Mouse (Mus musculus): ENCODE results near the gene Casr. TPM values are rescaled to one million over a fixed set of nuclear protein-coding genes. Genes with fewer than 3 reads are reported as not detected.
A peak's percentile ranks its signal among the peaks of the same experiment; 100 is the strongest.

The Casr gene
- total RNA-seq, 1 experiment, result 0.13 TPM

DNA sequence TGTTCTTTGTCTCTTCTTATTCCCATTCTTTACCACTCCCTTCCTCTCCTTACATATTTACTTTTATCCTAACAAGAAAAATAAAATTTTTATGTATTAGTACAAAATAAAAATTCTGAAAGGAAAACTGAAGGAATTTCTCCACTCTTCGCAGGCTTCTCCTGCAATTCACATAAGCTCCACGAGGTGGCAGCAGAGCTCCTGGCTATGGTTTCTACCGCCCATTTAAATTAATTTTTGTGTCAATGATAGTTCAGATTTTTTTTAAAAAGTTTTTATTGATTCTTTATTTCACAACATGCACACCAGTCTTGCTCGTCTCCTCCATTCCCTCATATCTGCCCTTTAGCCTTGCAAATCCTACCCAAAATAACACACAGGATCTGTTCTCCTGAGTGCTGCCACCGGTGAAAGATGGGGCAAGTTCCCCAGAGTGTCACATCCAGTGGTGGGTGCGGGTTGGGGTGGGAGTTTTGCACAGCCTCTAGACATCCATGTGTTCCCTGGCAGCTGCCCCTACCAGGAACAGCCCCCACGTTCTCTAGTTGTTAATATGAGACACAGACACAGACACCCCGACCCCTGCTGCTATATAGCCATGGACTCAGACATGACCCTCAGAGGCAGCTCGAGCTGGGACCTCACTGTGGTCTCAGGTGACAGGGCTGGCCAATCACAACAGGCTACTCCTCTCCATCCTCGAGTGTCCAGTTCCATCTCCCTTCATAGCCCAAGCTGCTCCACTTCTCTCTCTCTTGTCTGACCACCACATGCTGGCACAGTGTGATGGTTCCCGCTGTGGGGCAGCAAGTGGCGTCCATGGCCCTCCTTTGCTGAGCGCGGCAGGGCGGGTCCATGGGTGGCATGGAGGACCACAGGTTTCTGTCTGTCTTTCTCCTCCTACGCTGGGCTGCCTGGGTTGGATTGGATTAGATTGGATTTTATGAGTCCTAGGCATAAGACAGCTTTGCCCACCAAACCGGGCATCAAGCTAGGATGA is 88.4 kb downstream of the Casr start:
- DNase-seq (ENCODE audit: low read depth, low spot score), result peak; percentile 31
- Histone ChIP-seq H3K9ac (ENCODE audit: insufficient read depth, low read depth, low read length, poor library complexity, severe bottlenecking) (peak overlapping the region; percentile 26), H3K36me3 (ENCODE audit: control insufficient read depth, insufficient read depth, low read length, poor library complexity, severe bottlenecking) (no peaks in the 10 kb centered on the region), H3K27ac (ENCODE audit: insufficient read depth, low read depth, low read length, poor library complexity, severe bottlenecking) (no peak overlapping the region), H3K4me1 (ENCODE audit: control insufficient read depth in 2 of 2, insufficient read depth in 2 of 2, low read length in 2 of 2, poor library complexity in 1 of 2) (peaks cover 0 to 10% of the 10 kb centered on the region in 2 experiments; a peak in 2 of 4 replicates), H3K4me3 (ENCODE audit: insufficient read depth in 1 of 2, low read depth in 1 of 2, low read length in 2 of 2, poor library complexity in 1 of 2, severe bottlenecking in 1 of 2) (peak overlapping the region; percentile 0 to 52; a peak in 2 of 4 replicates), H3K9me3 (ENCODE audit: control insufficient read depth, insufficient read depth, low read depth, low read length) (no peaks in the 10 kb centered on the region)
- TF ChIP-seq MAFK (IDR thresholded peaks at IDR 0.05; ENCODE audit: insufficient read depth, low read depth, low read length), result no peak
- no peak for TF ChIP-seq HCFC1 (IDR thresholded peaks at IDR 0.05; ENCODE audit: borderline replicate concordance, insufficient read depth, low read length)
- TF ChIP-seq CHD2 (IDR thresholded peaks at IDR 0.05; ENCODE audit: low read depth, low read length), result no peak
- TF ChIP-seq ZC3H11A (IDR thresholded peaks at IDR 0.05; ENCODE audit: borderline replicate concordance, low read depth, low read length), result peak; percentile 97
- 0 out of 2 replicates have a peak, but pooled peaks have one; percentile 23 for TF ChIP-seq ZNF384 (IDR thresholded peaks at IDR 0.05; ENCODE audit: low read depth, low read length)
- in situ Hi-C loops (cut with MboI; ENCODE audit: low sequenced_read_pairs in 2 of 2, unreplicated experiment in 2 of 2), result loop anchor here (5.0 to 10.0 kb wide), 3 partner anchors 241 to 341 kb away; no protein-coding TSS in a partner anchor

GRCm38 (mm10) chr16:36471066-36471633 is 90.8 kb downstream of the Casr start:
- no peaks in the 10 kb centered on the region for H3K9me3 ChIP-seq (ENCODE audit: control insufficient read depth, insufficient read depth, low read depth, low read length)
- H3K4me3 ChIP-seq (ENCODE audit: insufficient read depth in 1 of 2, low read depth in 1 of 2, low read length in 2 of 2, poor library complexity in 1 of 2, severe bottlenecking in 1 of 2), result no peak overlapping the region
- H3K36me3 ChIP-seq (ENCODE audit: control insufficient read depth, insufficient read depth, low read length, poor library complexity, severe bottlenecking), result no peaks in the 10 kb centered on the region
- no peak for DNase-seq (ENCODE audit: low read depth, low spot score)
- no peak overlapping the region for H3K27ac ChIP-seq (ENCODE audit: insufficient read depth, low read depth, low read length, poor library complexity, severe bottlenecking)
- no peak for TF ChIP-seq MAFK (IDR thresholded peaks at IDR 0.05; ENCODE audit: insufficient read depth, low read depth, low read length)
- TF ChIP-seq CHD2 (IDR thresholded peaks at IDR 0.05; ENCODE audit: low read depth, low read length), result no peak
- no peak for TF ChIP-seq ZNF384 (IDR thresholded peaks at IDR 0.05; ENCODE audit: low read depth, low read length)
- no peak for TF ChIP-seq HCFC1 (IDR thresholded peaks at IDR 0.05; ENCODE audit: borderline replicate concordance, insufficient read depth, low read length)
- TF ChIP-seq ZC3H11A (IDR thresholded peaks at IDR 0.05; ENCODE audit: borderline replicate concordance, low read depth, low read length), result no peak
- H3K9ac ChIP-seq (ENCODE audit: insufficient read depth, low read depth, low read length, poor library complexity, severe bottlenecking), result no peak overlapping the region
- in situ Hi-C loops (cut with MboI; ENCODE audit: low sequenced_read_pairs in 2 of 2, unreplicated experiment in 2 of 2), result loop anchor here (5.0 to 10.0 kb wide), 3 partner anchors 244 to 344 kb away; no protein-coding TSS in a partner anchor
- H3K4me1 ChIP-seq (ENCODE audit: control insufficient read depth in 2 of 2, insufficient read depth in 2 of 2, low read length in 2 of 2, poor library complexity in 1 of 2), result peaks cover 0 to 10% of the 10 kb centered on the region in 2 experiments; a peak in 2 of 4 replicates

GRCm38 (mm10) chr16:36469955-36470478 is 91.9 kb downstream of the Casr start:
- TF ChIP-seq CHD2 (IDR thresholded peaks at IDR 0.05; ENCODE audit: low read depth, low read length), result no peak
- TF ChIP-seq ZC3H11A (IDR thresholded peaks at IDR 0.05; ENCODE audit: borderline replicate concordance, low read depth, low read length), result peak; percentile 41; the same call in 1 of the 2 replicates
- peak; percentile 95 for TF ChIP-seq ZNF384 (IDR thresholded peaks at IDR 0.05; ENCODE audit: low read depth, low read length)
- peak; percentile 57 for DNase-seq (ENCODE audit: low read depth, low spot score)
- Histone ChIP-seq H3K9ac (ENCODE audit: insufficient read depth, low read depth, low read length, poor library complexity, severe bottlenecking) (no peak overlapping the region), H3K27ac (ENCODE audit: insufficient read depth, low read depth, low read length, poor library complexity, severe bottlenecking) (no peak overlapping the region), H3K4me1 (ENCODE audit: control insufficient read depth in 2 of 2, insufficient read depth in 2 of 2, low read length in 2 of 2, poor library complexity in 1 of 2) (peaks cover 0 to 10% of the 10 kb centered on the region in 2 experiments; a peak in 2 of 4 replicates), H3K4me3 (ENCODE audit: insufficient read depth in 1 of 2, low read depth in 1 of 2, low read length in 2 of 2, poor library complexity in 1 of 2, severe bottlenecking in 1 of 2) (no peak overlapping the region), H3K36me3 (ENCODE audit: control insufficient read depth, insufficient read depth, low read length, poor library complexity, severe bottlenecking) (no peaks in the 10 kb centered on the region), H3K9me3 (ENCODE audit: control insufficient read depth, insufficient read depth, low read depth, low read length) (no peaks in the 10 kb centered on the region)
- in situ Hi-C loops (cut with MboI; ENCODE audit: low sequenced_read_pairs in 2 of 2, unreplicated experiment in 2 of 2), result loop anchor here (5.0 to 10.0 kb wide), 3 partner anchors 245 to 345 kb away; no protein-coding TSS in a partner anchor

- no peak overlapping the region for H3K9ac ChIP-seq (ENCODE audit: insufficient read depth, low read depth, low read length, poor library complexity, severe bottlenecking)
- DNase-seq (ENCODE audit: low read depth, low spot score), result no peak
- TF ChIP-seq ZC3H11A (IDR thresholded peaks at IDR 0.05; ENCODE audit: borderline replicate concordance, low read depth, low read length) (no peak), ZNF384 (IDR thresholded peaks at IDR 0.05; ENCODE audit: low read depth, low read length) (no peak), MAFK (IDR thresholded peaks at IDR 0.05; ENCODE audit: insufficient read depth, low read depth, low read length) (no peak), HCFC1 (IDR thresholded peaks at IDR 0.05; ENCODE audit: borderline replicate concordance, insufficient read depth, low read length) (no peak), CHD2 (IDR thresholded peaks at IDR 0.05; ENCODE audit: low read depth, low read length) (no peak)
- in situ Hi-C loops (cut with MboI; ENCODE audit: low sequenced_read_pairs in 2 of 2, unreplicated experiment in 2 of 2), result no loop called here
- H3K4me1 ChIP-seq (ENCODE audit: control insufficient read depth in 2 of 2, insufficient read depth in 2 of 2, low read length in 2 of 2, poor library complexity in 1 of 2), result peaks cover 0 to 10% of the 10 kb centered on the region in 2 experiments; a peak in 2 of 4 replicates
- H3K4me3 ChIP-seq (ENCODE audit: insufficient read depth in 1 of 2, low read depth in 1 of 2, low read length in 2 of 2, poor library complexity in 1 of 2, severe bottlenecking in 1 of 2), result no peak overlapping the region
- no peaks in the 10 kb centered on the region for H3K9me3 ChIP-seq (ENCODE audit: control insufficient read depth, insufficient read depth, low read depth, low read length)
- H3K36me3 ChIP-seq (ENCODE audit: control insufficient read depth, insufficient read depth, low read length, poor library complexity, severe bottlenecking), result no peaks in the 10 kb centered on the region
- no peak overlapping the region for H3K27ac ChIP-seq (ENCODE audit: insufficient read depth, low read depth, low read length, poor library complexity, severe bottlenecking)
Measured at GRCm38 (mm10) chr16:36469367-36469766, 92.6 kb downstream of the Casr start.

All from ES-E14 (cell line).